Mouse (Mus musculus) urinary bladder, postnatal 25 days (tissue): ENCODE results near the gene Esp31.

Source experiments
- DNase-seq: peaks from one replicate; pipeline ENCODE4 v3.0.0; 2022; ENCODE audit warnings: low spot score

Esp31 gene

GRCm38 (mm10) chr17:38639147-38639546 lies at the start of gene Esp31:
Gene Esp31, plus strand, starts transcription at chr17:38639447.
- no peak for DNase-seq
